Mouse (Mus musculus): ENCODE measurements at regions not wholly inside any gene's neighbourhood (a gene's known extent, or its start where the extent isn't known, plus 50 kb on each side); places are given as distances from the start of the nearest gene placed in this dataset.

DNA sequence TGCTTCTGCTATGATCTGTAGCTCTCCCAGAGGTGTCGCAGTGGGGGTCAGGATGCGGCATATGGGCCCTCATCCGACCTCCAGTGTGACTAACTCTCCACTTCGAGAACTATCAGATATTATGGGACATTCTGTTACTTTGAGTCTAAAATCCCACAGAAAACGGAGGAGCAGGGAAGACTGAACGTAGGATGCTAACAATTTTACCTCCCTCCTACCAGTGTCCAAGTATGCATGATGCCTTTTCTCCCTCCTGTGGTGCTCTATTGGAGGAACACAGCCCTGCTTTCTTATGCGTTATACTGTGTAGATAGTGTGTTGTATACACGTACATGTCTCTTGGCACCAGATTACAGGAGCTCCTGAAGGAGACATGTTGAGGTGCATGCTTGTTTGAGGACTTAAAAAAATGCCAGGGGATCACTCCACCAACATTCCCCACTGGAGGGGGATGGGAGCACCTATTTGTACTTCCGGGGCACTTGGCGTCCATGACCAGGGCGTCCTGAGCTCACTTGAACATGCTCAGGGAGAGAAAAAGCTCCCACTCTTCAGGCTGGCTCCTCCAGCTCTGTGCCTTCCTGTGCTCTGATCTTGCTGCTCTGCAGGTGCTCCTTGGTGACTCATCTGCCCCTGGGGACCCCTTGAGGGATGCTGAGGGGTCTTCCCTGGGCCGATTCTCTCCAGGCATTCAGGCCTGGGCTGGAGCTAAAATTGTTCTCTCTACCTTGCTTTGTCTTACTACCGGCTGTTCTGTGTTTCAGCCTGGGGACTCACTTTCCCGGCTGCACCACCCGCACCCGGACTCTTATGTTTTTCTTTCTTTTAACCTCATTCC lies 73.6 kb upstream of the Bod1 start:
- Histone ChIP-seq H3K27me3 (replicated peaks) (no peaks in the 10 kb centered on the region), H3K9ac (ENCODE audit: insufficient read depth, low read depth) (0 out of 2 replicates have a peak overlapping the region, but pooled peaks have one; percentile 7), H3K36me3 (replicated peaks in 1 of 2; ENCODE audit: control insufficient read depth in 1 of 2, insufficient read depth in 1 of 2, low read length in 1 of 2) (no peaks in the 10 kb centered on the region), H3K4me1 (ENCODE audit: control insufficient read depth in 1 of 2, insufficient read depth in 2 of 2) (peaks cover 23 to 46% of the 10 kb centered on the region in 2 experiments), H3K79me2 (replicated peaks; ENCODE audit: control insufficient read depth, extremely low read depth, insufficient read depth, poor library complexity, severe bottlenecking) (no peaks in the 10 kb centered on the region), H3K27ac (ENCODE audit: insufficient read depth, low read depth) (no peak overlapping the region), H3K4me2 (ENCODE audit: insufficient read depth, low read depth, poor library complexity, severe bottlenecking) (peak overlapping the region; percentile 44), H3K4me3 (replicated peaks in 1 of 3; ENCODE audit: low read depth in 2 of 3, low read length in 2 of 3, poor library complexity in 1 of 3) (no peak overlapping the region), H3K9me3 (replicated peaks; ENCODE audit: low read length) (no peaks in the 10 kb centered on the region)
- in situ Hi-C loops (cut with MboI; ENCODE audit: low pct_ligation_motif_present, low pct_unique_long_range_greater_than_20kb, low sequenced_read_pairs): no loop called here
- TF ChIP-seq PAX5 (IDR thresholded peaks at IDR 0.05; ENCODE audit: low read length) (no peak), RCOR1 (conservative IDR thresholded peaks at IDR 0.05; ENCODE audit: low read depth, low read length) (no peak), TCF12 (IDR thresholded peaks at IDR 0.05; ENCODE audit: low read depth, low read length) (peak; percentile 74; the same call in 1 of the 2 replicates), CHD1 (IDR thresholded peaks at IDR 0.05; ENCODE audit: low read depth, low read length) (no peak), HCFC1 (IDR thresholded peaks at IDR 0.05; ENCODE audit: low read depth, low read length) (peak; percentile 60; the same call in 1 of the 2 replicates), RAD21 (IDR thresholded peaks at IDR 0.05; ENCODE audit: low read depth, low read length) (peak; percentile 1), ELF1 (IDR thresholded peaks at IDR 0.05; ENCODE audit: low read depth, low read length) (peak; percentile 51; the same call in 1 of the 2 replicates), CHD2 (IDR thresholded peaks at IDR 0.05; ENCODE audit: low read length) (peak; percentile 89), MAZ (IDR thresholded peaks at IDR 0.05; ENCODE audit: low read depth, low read length) (no peak; the same call in 1 of the 2 replicates), E2F4 (IDR thresholded peaks at IDR 0.05; ENCODE audit: insufficient replicate concordance, low read depth, low read length) (no peak), BHLHE40 (IDR thresholded peaks at IDR 0.05; ENCODE audit: low read depth, low read length) (no peak; the same call in 1 of the 2 replicates), ETS1 (conservative IDR thresholded peaks at IDR 0.05; ENCODE audit: low read depth, low read length) (peak; percentile 81), MEF2A (IDR thresholded peaks at IDR 0.05; ENCODE audit: borderline replicate concordance, low read depth, low read length) (peak; percentile 76; the same call in 1 of the 2 replicates), UBTF (IDR thresholded peaks at IDR 0.05; ENCODE audit: low read depth, low read length) (no peak), NELFE (IDR thresholded peaks at IDR 0.05; ENCODE audit: low read depth, low read length) (no peak), SMC3 (IDR thresholded peaks at IDR 0.05; ENCODE audit: low read depth, low read length) (no peak; the same call in 1 of the 2 replicates), USF1 (IDR thresholded peaks at IDR 0.05; ENCODE audit: low read depth, low read length) (no peak), GABPA (IDR thresholded peaks at IDR 0.05; ENCODE audit: insufficient replicate concordance, low read depth, low read length) (no peak), TBP (conservative IDR thresholded peaks at IDR 0.05; ENCODE audit: low read depth, low read length) (0 out of 2 replicates have a peak, but pooled peaks have one; percentile 37), SIN3A (IDR thresholded peaks at IDR 0.05; ENCODE audit: low read length) (0 out of 2 replicates have a peak, but pooled peaks have one; percentile 6), ZMIZ1 (IDR thresholded peaks at IDR 0.05; ENCODE audit: low read depth, low read length) (peak; percentile 37; the same call in 1 of the 2 replicates), POLR2A (IDR thresholded peaks at IDR 0.05; ENCODE audit: low read depth, low read length) (peak; percentile 47; the same call in 1 of the 2 replicates), CTCF (conservative IDR thresholded peaks at IDR 0.05 in 1 of 2, IDR thresholded peaks at IDR 0.05 in 1 of 2; ENCODE audit: low read depth in 2 of 2, low read length in 2 of 2) (no peak), ZNF384 (IDR thresholded peaks at IDR 0.05; ENCODE audit: low read depth, low read length) (no peak), KAT2A (IDR thresholded peaks at IDR 0.05; ENCODE audit: insufficient replicate concordance, low read length) (no peak), JUN (IDR thresholded peaks at IDR 0.05; ENCODE audit: insufficient read depth, low read depth, low read length) (peak; percentile 51), JUND (conservative IDR thresholded peaks at IDR 0.05; ENCODE audit: low read depth, low read length) (no peak; the same call in 1 of the 2 replicates), ZKSCAN1 (IDR thresholded peaks at IDR 0.05; ENCODE audit: borderline replicate concordance, low read depth, low read length) (no peak), MAX (IDR thresholded peaks at IDR 0.05; ENCODE audit: low read length) (no peak), MYC (IDR thresholded peaks at IDR 0.05; ENCODE audit: low read depth, low read length) (no peak), MXI1 (IDR thresholded peaks at IDR 0.05; ENCODE audit: low read depth, low read length) (no peak), POLR2AphosphoS2 (IDR thresholded peaks at IDR 0.05; ENCODE audit: low read depth, low read length) (no peak), EP300 (IDR thresholded peaks at IDR 0.05; ENCODE audit: low read length) (peak; percentile 64), MAFK (IDR thresholded peaks at IDR 0.05; ENCODE audit: insufficient replicate concordance, low read length) (no peak), USF2 (conservative IDR thresholded peaks at IDR 0.05; ENCODE audit: low read depth, low read length) (no peak), ZC3H11A (IDR thresholded peaks at IDR 0.05; ENCODE audit: low read depth, low read length) (no peak), IRF4 (IDR thresholded peaks at IDR 0.05; ENCODE audit: low read depth, low read length) (peak; percentile 32; the same call in 1 of the 2 replicates), NRF1 (IDR thresholded peaks at IDR 0.05; ENCODE audit: low read depth, low read length) (peak; percentile 45; the same call in 1 of the 2 replicates)
- peak; percentile 93 for DNase-seq (ENCODE audit: extremely low read depth)
- dilution Hi-C loops (cut with MboI; ENCODE audit: extremely low pct_ligation_motif_present, extremely low pct_unique_long_range_greater_than_20kb, low sequenced_read_pairs): no loop called here

Data from CH12.LX (cell line).